Mouse (Mus musculus) liver, embryonic 14.5 days (tissue): Measurements from ENCODE around the gene Cd2bp2. TPM values are rescaled to one million over a fixed set of nuclear protein-coding genes. Genes with fewer than 3 reads are reported as not detected.

ENCODE experiments used
- ATAC-seq: fragments of 200-750 bp; cut with Nextera tagmentation; 2 replicates; pipeline ENCODE4 v1.8.0; 2017; ENCODE audit warnings: moderate number of reproducible peaks, mild to moderate bottlenecking, moderate library complexity; ENCODE audit not compliant: insufficient read depth
- DNase-seq, 3 experiments: peaks; one replicate each; pipeline ENCODE4 v3.0.0-alpha.2; 2012 to 2013; ENCODE audit warnings: low read depth in 3 of 3, low spot score in 3 of 3
- H3K27ac ChIP-seq: fragments of 300-500 bp; sonication (generic); 2 replicates; pipeline ENCODE4 v1.5.1; 2014; ENCODE audit warnings: moderate library complexity, mild to moderate bottlenecking, control low read depth, inconsistent platforms
- H3K27me3 ChIP-seq: fragments of 300-500 bp; sonication (generic); 2 replicates; pipeline ENCODE4 v1.6.1; 2014; ENCODE audit warnings: mild to moderate bottlenecking, low read length, moderate library complexity; ENCODE audit not compliant: control insufficient read depth, insufficient read depth
- H3K36me3 ChIP-seq: fragments of 300-500 bp; sonication (generic); replicated peaks from 2 replicates; pipeline ENCODE4 v1.6.1; 2014; ENCODE audit warnings: low read depth; ENCODE audit not compliant: control insufficient read depth, insufficient read depth
- H3K4me1 ChIP-seq, 2 experiments: fragments of 200-500 bp in 1 of 2; fragments of 300-500 bp in 1 of 2; sonication (generic) in 1 of 2; replicated peaks; 2 replicates each; pipeline ENCODE4 v1.6.1; 2012 to 2014; ENCODE audit warnings: antibody characterized with exemption in 1 of 2, inconsistent platforms in 1 of 2, low read length in 1 of 2; ENCODE audit not compliant: control insufficient read depth in 2 of 2, insufficient read depth in 2 of 2
- H3K4me2 ChIP-seq: fragments of 300-500 bp; sonication (generic); 2 replicates; pipeline ENCODE4 v1.6.1; 2014; ENCODE audit warnings: low read depth, mild to moderate bottlenecking, control low read depth, moderate library complexity
- H3K4me3 ChIP-seq, 2 experiments: fragments of 200-500 bp in 1 of 2; fragments of 300-500 bp in 1 of 2; sonication (generic) in 1 of 2; 2 replicates each; pipeline ENCODE4 v1.5.1; 2012 to 2014; ENCODE audit warnings: low read depth in 2 of 2, low read length in 2 of 2, mild to moderate bottlenecking in 2 of 2, control low read depth in 1 of 2, inconsistent platforms in 1 of 2, moderate library complexity in 1 of 2; ENCODE audit not compliant: insufficient read depth in 1 of 2
- H3K9ac ChIP-seq: fragments of 300-500 bp; sonication (generic); replicated peaks from 2 replicates; pipeline ENCODE4 v1.6.1; 2014; ENCODE audit warnings: mild to moderate bottlenecking, control low read depth, moderate library complexity
- H3K9me3 ChIP-seq: fragments of 300-500 bp; sonication (generic); 2 replicates; pipeline ENCODE4 v1.6.1; 2016; ENCODE audit warnings: low read length, mixed read lengths; ENCODE audit not compliant: control insufficient read depth
- CTCF ChIP-seq: IDR thresholded peaks from 2 replicates; pipeline ENCODE4 v1.5.1; 2016; ENCODE audit warnings: antibody characterized with exemption, low read depth, control low read depth
- EP300 ChIP-seq: IDR thresholded peaks from 2 replicates; pipeline ENCODE4 v1.6.1; 2016; ENCODE audit warnings: antibody characterized with exemption, low read depth
- WGBS: fragments of 180-500 bp; shearing (Covaris S2); extraction: QIAGEN DNeasy Blood & Tissue Kit; methylation state at CpG from one replicate; pipeline ENCODE4 v1.1.7; 2014; ENCODE audit not compliant: insufficient replicate concordance; 5-methylcytosine and 5-hydroxymethylcytosine counted together
- polyA plus RNA-seq, 2 experiments: library from polyadenylated mRNA; depleted of rRNA in 1 of 2; stranded (reverse) in 1 of 2; unstranded in 1 of 2; fragments of >200 nt; fragmentation: Nextera tagmentation in 1 of 2; extraction: Ambion mirVana in 1 of 2; gene quantifications; 2 replicates each; pipeline versions ENCODE4 v1.2.1 to v1.2.3; 2012 to 2014

Gene Cd2bp2
- polyA plus RNA-seq, 2 experiments, result 18.4 to 27.6 TPM

GRCm38 (mm10) chr7:127213930-127214329 is 18.1 kb upstream of the Cd2bp2 start:
- TF ChIP-seq EP300 (no peak), CTCF (no peak)
- no peak overlapping the region for H3K4me2 ChIP-seq
- WGBS, result 62% methylated on average over 12 of the region's 12 CpGs

GRCm38 (mm10) chr7:127213485-127213884 is 17.6 kb upstream of the Cd2bp2 start:
- Histone ChIP-seq H3K9ac (no peak overlapping the region), H3K9me3 (no peaks in the 10 kb centered on the region), H3K4me1 (peaks cover 17 to 31% of the 10 kb centered on the region in 2 experiments), H3K27ac (no peak overlapping the region), H3K4me3 (no peak overlapping the region), H3K36me3 (no peaks in the 10 kb centered on the region), H3K4me2 (no peak overlapping the region), H3K27me3 (no peaks in the 10 kb centered on the region)
- 41% methylated on average over 7 of the region's 7 CpGs for WGBS
- DNase-seq, result no peak
- peak; percentile 89 for TF ChIP-seq CTCF
- no peak for TF ChIP-seq EP300
- ATAC-seq, result no peak

More at GRCm38 (mm10) chr7:127213930-127214329, 18.1 kb upstream of the Cd2bp2 start:
- Histone ChIP-seq H3K4me1 (peaks cover 22 to 35% of the 10 kb centered on the region in 2 experiments), H3K27me3 (no peaks in the 10 kb centered on the region), H3K4me3 (no peak overlapping the region), H3K9me3 (no peaks in the 10 kb centered on the region), H3K27ac (no peak overlapping the region), H3K9ac (no peak overlapping the region), H3K36me3 (no peaks in the 10 kb centered on the region)
- ATAC-seq (no peak), DNase-seq (no peak)

GRCm38 (mm10) chr7:127212432-127213250 is 16.8 kb upstream of the Cd2bp2 start:
- no peak overlapping the region for H3K27ac ChIP-seq
- no peak overlapping the region for H3K9ac ChIP-seq
- no peak overlapping the region for H3K4me2 ChIP-seq
- WGBS, result 85% methylated on average over 12 of the region's 12 CpGs
- H3K9me3 ChIP-seq, result no peaks in the 10 kb centered on the region
- ATAC-seq (no peak), DNase-seq (no peak)
- no peak overlapping the region for H3K4me3 ChIP-seq
- peaks cover 9 to 22% of the 10 kb centered on the region in 2 experiments for H3K4me1 ChIP-seq
- H3K36me3 ChIP-seq, result no peaks in the 10 kb centered on the region
- no peaks in the 10 kb centered on the region for H3K27me3 ChIP-seq
- TF ChIP-seq EP300 (no peak), CTCF (no peak)

GRCm38 (mm10) chr7:127211014-127211745 is 15.3 kb upstream of the Cd2bp2 start:
- Histone ChIP-seq H3K4me3 (no peak overlapping the region), H3K27ac (no peak overlapping the region), H3K36me3 (no peaks in the 10 kb centered on the region), H3K4me1 (peaks cover 7 to 17% of the 10 kb centered on the region in 2 experiments), H3K4me2 (no peak overlapping the region), H3K27me3 (no peaks in the 10 kb centered on the region), H3K9ac (no peak overlapping the region), H3K9me3 (no peaks in the 10 kb centered on the region)
- 64% methylated on average over 5 of the region's 5 CpGs for WGBS
- DNase-seq (no peak), ATAC-seq (no peak)
- TF ChIP-seq CTCF, result no peak
- TF ChIP-seq EP300, result no peak

- Histone ChIP-seq H3K4me3 (peak overlapping the region in 1 of 2 experiments; percentile 95; a peak in 2 of 4 replicates), H3K9ac (peak overlapping the region; percentile 99), H3K9me3 (no peaks in the 10 kb centered on the region), H3K36me3 (no peaks in the 10 kb centered on the region), H3K27me3 (no peaks in the 10 kb centered on the region), H3K27ac (peak overlapping the region; percentile 85), H3K4me1 (peaks cover 12 to 15% of the 10 kb centered on the region in 2 experiments), H3K4me2 (peak overlapping the region; percentile 91)
- DNase-seq (no peak), ATAC-seq (no peak)
- no peak for TF ChIP-seq EP300
- TF ChIP-seq CTCF, result no peak
- 86% methylated on average over 4 of the region's 4 CpGs for WGBS
Measured at GRCm38 (mm10) chr7:127210266-127210665, 14.4 kb upstream of the Cd2bp2 start.
